Mouse (Mus musculus): Measurements from ENCODE around the gene Dcx. TPM values are rescaled to one million over a fixed set of nuclear protein-coding genes. Genes with fewer than 3 reads are reported as not detected.

Gene Dcx
- total and polyA plus RNA-seq, 3 experiments = not detected

- no peak for DNase-seq (ENCODE audit: low read depth, low spot score)
- Histone ChIP-seq H3K27me3 (ENCODE audit: control insufficient read depth in 1 of 2, insufficient read depth in 2 of 2, low read length in 2 of 2) (no peaks in the 10 kb centered on the region), H3K4me1 (ENCODE audit: control insufficient read depth in 1 of 2, insufficient read depth in 2 of 2, low read length in 2 of 2) (no peaks in the 10 kb centered on the region), H3K4me3 (ENCODE audit: control insufficient read depth in 1 of 2, insufficient read depth in 1 of 2, low read depth in 2 of 2, low read length in 2 of 2) (no peak overlapping the region), H3K79me2 (ENCODE audit: control insufficient read depth, insufficient read depth, low read length, poor library complexity) (no peaks in the 10 kb centered on the region), H3K9me3 (replicated peaks; ENCODE audit: insufficient read depth, low read length) (no peaks in the 10 kb centered on the region), H3K36me3 (ENCODE audit: control insufficient read depth in 1 of 2, insufficient read depth in 2 of 2, low read length in 2 of 2) (no peaks in the 10 kb centered on the region), H3K27ac (ENCODE audit: control insufficient read depth, low read depth, low read length) (no peak overlapping the region), H3K9ac (ENCODE audit: control insufficient read depth, low read depth, low read length, poor library complexity, severe bottlenecking) (no peak overlapping the region)
- TF ChIP-seq TCF12 (IDR thresholded peaks at IDR 0.05; ENCODE audit: low read depth, low read length) = no peak
These were observed 81.8 kb downstream of the Dcx start for GRCm38 (mm10) chrX:143851351-143851750.

- no peaks in the 10 kb centered on the region for H3K27me3 ChIP-seq (ENCODE audit: control insufficient read depth in 1 of 2, insufficient read depth in 2 of 2, low read length in 2 of 2)
These were observed 83.1 kb downstream of the Dcx start for GRCm38 (mm10) chrX:143849969-143850368.

GRCm38 (mm10) chrX:143846637-143847036, 86.5 kb downstream of the Dcx start:
- no peak overlapping the region for H3K4me3 ChIP-seq (ENCODE audit: control insufficient read depth in 1 of 2, insufficient read depth in 1 of 2, low read depth in 2 of 2, low read length in 2 of 2)
- TF ChIP-seq ZKSCAN1 (IDR thresholded peaks at IDR 0.05; ENCODE audit: low read depth, low read length) (no peak), KAT2A (conservative IDR thresholded peaks at IDR 0.05; ENCODE audit: low read depth, low read length) (no peak), USF2 (IDR thresholded peaks at IDR 0.05; ENCODE audit: borderline replicate concordance in 1 of 2, insufficient read depth in 1 of 2, low read depth in 1 of 2, low read length in 2 of 2) (no peak), E2F4 (IDR thresholded peaks at IDR 0.05; ENCODE audit: borderline replicate concordance, low read depth, low read length) (no peak), MXI1 (IDR thresholded peaks at IDR 0.05; ENCODE audit: low read depth, low read length) (no peak), MYB (IDR thresholded peaks at IDR 0.05; ENCODE audit: low read depth, low read length) (no peak), ELF1 (IDR thresholded peaks at IDR 0.05; ENCODE audit: low read depth, low read length) (no peak), ETS1 (IDR thresholded peaks at IDR 0.05; ENCODE audit: low read depth, low read length) (no peak), CHD2 (IDR thresholded peaks at IDR 0.05; ENCODE audit: low read length) (no peak), MAFK (IDR thresholded peaks at IDR 0.05; ENCODE audit: borderline replicate concordance, low read depth, low read length) (no peak), ZNF384 (IDR thresholded peaks at IDR 0.05; ENCODE audit: low read depth, low read length) (no peak)
- H3K27ac ChIP-seq (ENCODE audit: control insufficient read depth, low read depth, low read length) = no peak overlapping the region
- no peak overlapping the region for H3K9ac ChIP-seq (ENCODE audit: control insufficient read depth, low read depth, low read length, poor library complexity, severe bottlenecking)
- no peaks in the 10 kb centered on the region for H3K79me2 ChIP-seq (ENCODE audit: control insufficient read depth, insufficient read depth, low read length, poor library complexity)
- DNase-seq (ENCODE audit: low read depth, low spot score) = no peak
- no peaks in the 10 kb centered on the region for H3K36me3 ChIP-seq (ENCODE audit: control insufficient read depth in 1 of 2, insufficient read depth in 2 of 2, low read length in 2 of 2)
- H3K4me1 ChIP-seq (ENCODE audit: control insufficient read depth in 1 of 2, insufficient read depth in 2 of 2, low read length in 2 of 2) = no peaks in the 10 kb centered on the region
- H3K27me3 ChIP-seq (ENCODE audit: control insufficient read depth in 1 of 2, insufficient read depth in 2 of 2, low read length in 2 of 2) = no peaks in the 10 kb centered on the region
- H3K9me3 ChIP-seq (replicated peaks; ENCODE audit: insufficient read depth, low read length) = no peaks in the 10 kb centered on the region

More at GRCm38 (mm10) chrX:143849969-143850368, 83.1 kb downstream of the Dcx start:
- no peaks in the 10 kb centered on the region for H3K9me3 ChIP-seq (replicated peaks; ENCODE audit: insufficient read depth, low read length)
- TF ChIP-seq CHD1 (IDR thresholded peaks at IDR 0.05; ENCODE audit: low read depth, low read length) = no peak
- no peak for TF ChIP-seq ELF1 (IDR thresholded peaks at IDR 0.05; ENCODE audit: low read depth, low read length)
- no peak for TF ChIP-seq MYB (IDR thresholded peaks at IDR 0.05; ENCODE audit: low read depth, low read length)
- TF ChIP-seq MAFK (IDR thresholded peaks at IDR 0.05; ENCODE audit: borderline replicate concordance, low read depth, low read length) = no peak
- TF ChIP-seq KAT2A (conservative IDR thresholded peaks at IDR 0.05; ENCODE audit: low read depth, low read length) = no peak
- DNase-seq (ENCODE audit: low read depth, low spot score) = no peak
- no peaks in the 10 kb centered on the region for H3K79me2 ChIP-seq (ENCODE audit: control insufficient read depth, insufficient read depth, low read length, poor library complexity)
- no peaks in the 10 kb centered on the region for H3K36me3 ChIP-seq (ENCODE audit: control insufficient read depth in 1 of 2, insufficient read depth in 2 of 2, low read length in 2 of 2)
- H3K4me3 ChIP-seq (ENCODE audit: control insufficient read depth in 1 of 2, insufficient read depth in 1 of 2, low read depth in 2 of 2, low read length in 2 of 2) = no peak overlapping the region
- no peaks in the 10 kb centered on the region for H3K4me1 ChIP-seq (ENCODE audit: control insufficient read depth in 1 of 2, insufficient read depth in 2 of 2, low read length in 2 of 2)
- no peak overlapping the region for H3K9ac ChIP-seq (ENCODE audit: control insufficient read depth, low read depth, low read length, poor library complexity, severe bottlenecking)
- no peak overlapping the region for H3K27ac ChIP-seq (ENCODE audit: control insufficient read depth, low read depth, low read length)
